Mouse (Mus musculus) liver, adult 2 months (tissue): ENCODE results near the gene Kcnj4.

ENCODE experiments used
- CTCF ChIP-seq: fragments of 200-500 bp; IDR thresholded peaks from 2 replicates; pipeline ENCODE4 v1.5.1; 2011; ENCODE audit warnings: low read depth, low read length, control low read depth
- POLR2A ChIP-seq: fragments of 200-500 bp; IDR thresholded peaks from 2 replicates; pipeline ENCODE4 v1.6.1; 2011; ENCODE audit warnings: low read length, control low read depth; ENCODE audit not compliant: insufficient read depth; ENCODE audit errors: extremely low read depth

GRCm38 (mm10) chr15:79473638-79474355 lies 31.2 kb downstream of the Kcnj4 start:
- no peak for TF ChIP-seq POLR2A
- TF ChIP-seq CTCF, result no peak
